Mouse (Mus musculus): ENCODE data around the gene Crcp.

DNA sequence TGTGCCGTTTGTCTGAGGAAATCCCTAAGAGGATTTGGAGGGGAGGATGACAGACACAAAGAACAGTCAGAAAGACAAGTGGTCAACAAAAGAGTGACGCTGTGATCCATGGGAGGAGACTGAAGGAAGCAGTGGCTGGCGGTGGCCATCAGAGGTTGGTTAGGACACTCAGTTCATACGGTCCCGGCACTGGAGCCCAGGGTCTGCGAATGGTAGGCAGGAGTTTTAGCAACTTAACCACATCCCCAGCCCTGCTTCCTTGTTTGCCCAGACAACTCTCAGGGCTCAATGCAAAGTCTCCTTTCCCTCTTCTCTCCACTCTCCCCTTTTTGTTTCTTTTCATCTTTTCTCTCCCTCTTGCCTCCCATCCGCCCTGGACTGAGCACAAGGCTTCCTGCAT is 17.0 kb downstream of the Crcp start:
- TF ChIP-seq ZC3H11A (IDR thresholded peaks at IDR 0.05; ENCODE audit: low read depth, low read length) = no peak
- no peak for TF ChIP-seq TBP (conservative IDR thresholded peaks at IDR 0.05; ENCODE audit: low read depth, low read length)
- no peak for TF ChIP-seq RCOR1 (conservative IDR thresholded peaks at IDR 0.05; ENCODE audit: low read depth, low read length)
- no peak for TF ChIP-seq GABPA (IDR thresholded peaks at IDR 0.05; ENCODE audit: insufficient replicate concordance, low read depth, low read length)
- no peak for TF ChIP-seq CTCF (conservative IDR thresholded peaks at IDR 0.05 in 1 of 2, IDR thresholded peaks at IDR 0.05 in 1 of 2; ENCODE audit: low read depth in 2 of 2, low read length in 2 of 2)
- TF ChIP-seq CHD1 (IDR thresholded peaks at IDR 0.05; ENCODE audit: low read depth, low read length) = no peak

All from CH12.LX (cell line).